Mouse (Mus musculus): ENCODE data around the gene Filip1l.

GRCm38 (mm10) chr16:57543243-57543642 is 190.3 kb downstream of the Filip1l start:
- TF ChIP-seq CTCF (IDR thresholded peaks at IDR 0.05; ENCODE audit: low read depth, low read length) (no peak), POLR2A (IDR thresholded peaks at IDR 0.05; ENCODE audit: borderline replicate concordance, low read depth, low read length) (no peak)
